Mouse (Mus musculus) limb, embryonic 11.5 days (tissue): ENCODE data around the gene Ap3d1. TPM values are rescaled to one million over a fixed set of nuclear protein-coding genes. Genes with fewer than 3 reads are reported as not detected.

Source experiments
- ATAC-seq: fragments of 200-750 bp; cut with Nextera tagmentation; 2 replicates; pipeline ENCODE4 v1.8.0; 2017; ENCODE audit warnings: low read depth; ENCODE audit not compliant: insufficient number of reproducible peaks, low FRiP score, low TSS enrichment
- DNase-seq: peaks from one replicate; pipeline ENCODE4 v3.0.0-alpha.2; 2015; ENCODE audit warnings: low spot score
- H3K27ac ChIP-seq: fragments of 300-500 bp; sonication (generic); replicated peaks from 2 replicates; pipeline ENCODE4 v1.5.1; 2014; ENCODE audit warnings: low read depth, mild to moderate bottlenecking, low read length
- H3K27me3 ChIP-seq: fragments of 300-500 bp; sonication (generic); 2 replicates; pipeline ENCODE4 v1.6.1; 2014; ENCODE audit warnings: mild to moderate bottlenecking, low read length, mixed read lengths; ENCODE audit not compliant: control insufficient read depth, insufficient read depth
- H3K36me3 ChIP-seq: fragments of 300-500 bp; sonication (generic); 2 replicates; pipeline ENCODE4 v1.6.1; 2014; ENCODE audit warnings: mild to moderate bottlenecking, low read length, moderate library complexity, mixed read lengths; ENCODE audit not compliant: control insufficient read depth, insufficient read depth
- H3K4me1 ChIP-seq: fragments of 300-500 bp; sonication (generic); 2 replicates; pipeline ENCODE4 v1.6.1; 2014; ENCODE audit warnings: low read length, mixed read lengths; ENCODE audit not compliant: control insufficient read depth, insufficient read depth
- H3K4me2 ChIP-seq: fragments of 300-500 bp; sonication (generic); 2 replicates; pipeline ENCODE4 v1.6.1; 2014; ENCODE audit warnings: low read depth, mild to moderate bottlenecking, moderate library complexity; ENCODE audit not compliant: severe bottlenecking
- H3K4me3 ChIP-seq: fragments of 300-500 bp; sonication (generic); 2 replicates; pipeline ENCODE4 v1.5.1; 2014; ENCODE audit warnings: low read depth, low read length
- H3K9ac ChIP-seq: fragments of 300-500 bp; sonication (generic); 2 replicates; pipeline ENCODE4 v1.6.1; 2014; ENCODE audit warnings: mild to moderate bottlenecking, low read length
- H3K9me3 ChIP-seq: fragments of 300-500 bp; sonication (generic); 2 replicates; pipeline ENCODE4 v1.6.1; 2016; ENCODE audit warnings: low read length; ENCODE audit not compliant: control insufficient read depth
- WGBS: fragments of 180-500 bp; shearing (Covaris S2); extraction: QIAGEN DNeasy Blood & Tissue Kit; methylation state at CpG from one replicate; pipeline ENCODE4 v1.1.7; 2014; 5-methylcytosine and 5-hydroxymethylcytosine counted together
- polyA plus RNA-seq: library from polyadenylated mRNA; unstranded; fragments of >200 nt; fragmentation: Nextera tagmentation; extraction: Ambion mirVana; gene quantifications from 2 replicates; pipeline ENCODE4 v1.2.1, GENCODE M21; 2014

The Ap3d1 gene
- polyA plus RNA-seq, 1 experiment from 2014 or later: 67.8 TPM

DNA sequence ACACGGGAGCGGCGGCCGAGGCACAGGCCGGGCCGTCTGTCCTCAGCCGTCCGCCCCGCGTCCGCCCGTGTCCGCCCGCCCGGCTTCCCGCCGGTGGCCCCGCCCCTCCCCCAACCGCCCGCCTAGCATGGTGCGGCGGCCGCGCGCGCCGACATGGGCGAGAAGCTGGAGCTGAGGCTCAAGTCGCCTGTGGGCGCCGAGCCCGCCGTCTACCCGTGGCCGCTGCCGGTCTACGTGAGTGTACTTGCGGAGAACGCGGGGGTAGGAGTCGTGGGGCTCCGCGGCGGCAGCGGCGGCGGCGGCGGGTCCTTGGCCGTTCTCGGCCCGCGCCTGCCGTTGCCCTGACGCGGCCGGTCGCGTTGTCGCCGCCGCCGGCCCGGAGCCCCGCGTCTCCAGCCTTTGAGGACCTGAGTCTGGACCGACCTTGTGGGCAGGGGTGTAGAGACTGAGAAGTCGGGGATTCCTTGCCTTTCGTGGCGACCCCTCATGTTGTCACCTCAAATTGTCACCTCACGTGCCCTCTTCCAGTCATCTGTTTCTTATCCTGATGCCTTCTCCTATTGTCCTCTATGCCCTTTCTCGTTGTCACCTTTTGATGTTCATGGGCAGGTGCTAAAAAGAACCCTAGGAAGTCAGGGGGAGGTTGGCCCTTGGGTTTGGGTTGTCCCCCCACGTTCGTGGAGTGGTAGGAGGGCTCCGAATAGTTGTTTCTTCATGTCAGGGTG is 13.4 kb upstream of the Ap3d1 start:
- Histone ChIP-seq H3K4me1 (peaks cover 28% of the 10 kb centered on the region), H3K27ac (peak overlapping the region; percentile 70; the same call in 1 of the 2 replicates), H3K36me3 (no peaks in the 10 kb centered on the region), H3K4me2 (peak overlapping the region; percentile 96), H3K9ac (peak overlapping the region; percentile 98), H3K27me3 (no peaks in the 10 kb centered on the region), H3K9me3 (no peaks in the 10 kb centered on the region), H3K4me3 (peak overlapping the region; percentile 97)
- 1% methylated on average over 49 of the region's 75 CpGs for WGBS
- DNase-seq (no peak), ATAC-seq (no peak)

DNA sequence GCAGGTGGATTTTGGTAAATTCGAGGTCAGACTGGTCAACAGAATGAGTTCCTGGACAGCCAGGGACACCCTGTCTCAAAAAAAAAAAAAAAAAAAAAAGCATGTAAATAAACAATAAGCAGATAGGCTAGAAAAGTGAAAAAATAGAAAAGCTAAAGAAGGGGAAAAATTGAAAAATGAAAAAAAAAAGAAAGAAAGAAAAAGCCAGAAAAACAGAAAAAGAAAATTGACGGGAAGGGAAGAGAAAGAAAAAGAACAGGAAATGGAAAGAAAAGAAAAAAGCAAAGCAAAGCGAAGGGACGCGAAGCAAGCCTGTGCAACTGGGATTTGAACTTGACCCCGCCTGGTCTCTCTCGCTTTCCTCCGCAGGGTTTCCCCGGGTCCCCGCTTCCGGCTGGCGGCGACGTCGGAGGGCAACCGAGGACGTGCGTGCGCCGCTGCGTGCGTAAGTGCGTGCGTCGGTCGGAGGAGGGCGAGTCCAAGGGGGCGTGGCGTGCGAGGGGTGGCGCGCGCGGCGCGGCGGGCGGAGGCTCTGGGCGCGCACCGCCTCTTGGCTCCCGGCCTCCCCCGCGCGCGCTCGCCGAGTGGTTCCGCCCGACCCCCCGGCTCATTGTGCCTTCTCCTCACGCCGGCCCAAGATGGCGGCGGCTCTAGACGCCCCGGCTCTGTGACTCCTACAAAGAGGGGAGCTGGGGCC is 12.7 kb upstream of the Ap3d1 start, which contains the start of gene Dot1l:
TSS of gene Dot1l (plus strand) at position 613 of the 697 bp plus-strand sequence.
- Histone ChIP-seq H3K27me3 (no peaks in the 10 kb centered on the region), H3K27ac (peak within 1 kb of the TSS; percentile 70; the same call in 1 of the 2 replicates), H3K9ac (peak within 1 kb of the TSS; percentile 98), H3K4me1 (peaks cover 28% of the 10 kb centered on the region), H3K4me2 (peak within 1 kb of the TSS; percentile 96), H3K9me3 (no peaks in the 10 kb centered on the region), H3K4me3 (peak within 1 kb of the TSS; percentile 97), H3K36me3 (no peaks in the 10 kb centered on the region)
- WGBS: 1% methylated on average over 55 of the region's 57 CpGs
- ATAC-seq: peak; percentile 81
- peak; percentile 99 for DNase-seq

DNA sequence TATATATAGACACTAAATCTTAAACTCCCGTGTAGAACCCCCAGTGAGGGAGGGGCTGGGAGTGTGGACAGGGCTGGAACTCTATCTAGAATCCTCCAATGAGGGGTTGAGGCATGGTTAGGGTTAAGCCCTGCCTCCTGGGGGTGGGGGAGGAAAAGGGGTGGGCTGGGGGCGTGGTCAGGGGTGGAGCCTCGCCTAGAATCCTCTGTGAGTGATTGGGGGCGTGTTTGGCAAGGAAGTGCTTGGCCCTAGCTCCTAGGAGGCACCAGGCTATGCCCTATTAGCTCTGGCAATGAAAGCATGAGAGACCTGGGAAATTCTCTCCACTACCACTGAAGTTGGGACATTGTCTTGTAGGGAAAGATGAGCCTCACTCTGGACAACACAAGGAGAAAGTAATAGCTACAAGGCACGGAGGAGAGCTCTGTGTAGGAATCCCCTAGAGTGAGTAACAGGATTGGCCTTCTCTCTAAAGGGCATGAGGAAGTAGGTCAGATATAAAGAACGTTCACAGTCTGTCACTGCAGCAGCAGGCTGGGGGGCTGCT is 10.1 kb upstream of the Ap3d1 start:
- H3K36me3 ChIP-seq: no peaks in the 10 kb centered on the region
- no peak overlapping the region for H3K27ac ChIP-seq
- H3K4me3 ChIP-seq: peak overlapping the region; percentile 12; the same call in 1 of the 2 replicates
- no peaks in the 10 kb centered on the region for H3K9me3 ChIP-seq
- H3K4me2 ChIP-seq: peak overlapping the region; percentile 35
- no peaks in the 10 kb centered on the region for H3K27me3 ChIP-seq
- H3K4me1 ChIP-seq: peaks cover 23% of the 10 kb centered on the region
- peak; percentile 79 for DNase-seq
- H3K9ac ChIP-seq: no peak overlapping the region
- peak; percentile 53 for ATAC-seq
- WGBS: 5% methylated on average over 6 of the region's 6 CpGs

DNA sequence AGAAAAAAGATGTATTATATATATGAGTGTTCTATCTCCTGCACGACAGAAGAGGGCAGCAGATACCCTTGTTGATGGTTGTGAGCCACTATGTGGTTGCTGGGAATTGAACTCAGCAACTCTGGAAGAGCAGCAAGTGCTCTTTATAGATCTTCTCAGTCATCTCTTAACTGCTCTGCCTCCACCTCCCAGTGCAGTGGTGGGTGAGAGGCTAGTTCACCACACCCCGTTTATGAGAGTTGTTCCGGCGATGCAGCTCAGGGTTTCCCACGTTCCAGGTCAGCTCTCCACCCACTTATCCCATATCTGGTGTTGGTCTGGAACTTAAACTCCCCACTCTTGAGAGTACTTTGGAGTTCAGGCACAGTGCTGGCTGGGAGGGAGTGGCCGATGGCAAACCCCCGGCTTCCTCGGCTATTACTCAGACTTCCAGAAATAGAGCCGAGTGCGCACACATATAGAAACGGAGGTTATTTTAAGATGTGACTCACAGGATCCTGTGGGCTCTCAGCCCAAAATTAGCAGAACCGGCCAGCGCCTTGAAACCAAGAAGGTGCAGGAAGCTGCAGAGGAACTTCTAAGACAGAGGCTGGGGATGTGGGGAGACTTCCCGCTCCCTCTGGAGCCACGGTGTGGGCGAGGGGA is 9.2 kb upstream of the Ap3d1 start:
- H3K27ac ChIP-seq: no peak overlapping the region
- no peaks in the 10 kb centered on the region for H3K9me3 ChIP-seq
- peak overlapping the region; percentile 35 for H3K4me2 ChIP-seq
- peaks cover 15% of the 10 kb centered on the region for H3K4me1 ChIP-seq
- no peak for ATAC-seq
- DNase-seq: peak; percentile 34
- H3K4me3 ChIP-seq: peak overlapping the region; percentile 12; the same call in 1 of the 2 replicates
- H3K27me3 ChIP-seq: no peaks in the 10 kb centered on the region
- H3K9ac ChIP-seq: no peak overlapping the region
- no peaks in the 10 kb centered on the region for H3K36me3 ChIP-seq
- 13% methylated on average over 16 of the region's 16 CpGs for WGBS

DNA sequence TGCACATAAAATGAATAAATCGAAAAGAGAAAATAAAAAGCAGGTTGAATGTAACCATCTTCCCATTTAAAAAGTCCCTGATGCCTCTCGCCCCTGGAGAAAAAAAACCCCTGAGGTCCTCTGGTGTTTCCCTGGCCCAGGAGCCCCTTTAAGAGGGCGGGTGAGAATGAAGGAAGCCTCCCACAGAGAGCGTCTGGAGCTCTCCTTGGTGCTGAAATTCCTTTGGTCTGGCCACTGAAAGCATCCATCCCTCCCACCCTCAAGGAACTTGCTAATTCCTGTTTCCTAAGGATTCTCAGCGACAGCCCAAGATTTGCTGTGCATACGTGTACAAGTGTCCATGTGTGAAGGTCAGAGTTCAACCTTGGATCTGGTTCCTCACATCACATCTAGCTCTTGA is 6.5 kb upstream of the Ap3d1 start:
- Histone ChIP-seq H3K27ac (no peak overlapping the region), H3K4me1 (peaks cover 9% of the 10 kb centered on the region), H3K36me3 (no peaks in the 10 kb centered on the region), H3K9ac (no peak overlapping the region), H3K27me3 (no peaks in the 10 kb centered on the region), H3K9me3 (no peaks in the 10 kb centered on the region), H3K4me2 (no peak overlapping the region), H3K4me3 (no peak overlapping the region)
- DNase-seq (peak; percentile 85), ATAC-seq (no peak)
- 7% methylated on average over 6 of the region's 6 CpGs for WGBS

DNA sequence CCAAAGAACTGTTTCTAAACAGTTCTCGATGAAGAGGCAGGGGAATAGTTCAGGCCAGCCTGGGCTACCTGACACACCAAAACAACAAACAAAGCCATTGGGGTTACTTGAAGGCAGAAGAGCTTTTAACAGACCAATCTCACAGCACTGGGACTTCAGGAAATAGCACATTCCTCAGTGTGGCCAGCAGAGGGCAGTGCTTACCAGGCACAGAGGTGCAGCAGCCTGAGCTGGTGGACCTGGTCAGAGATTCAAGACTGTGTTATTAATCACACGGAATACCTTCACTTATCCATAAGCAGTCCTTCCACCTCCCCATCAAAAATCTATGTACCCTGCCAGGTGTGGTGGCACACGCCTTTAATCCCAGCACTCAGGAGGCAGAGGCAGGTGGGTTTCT is 5.3 kb upstream of the Ap3d1 start:
- no peak for ATAC-seq
- 14% methylated on average over 3 of the region's 3 CpGs for WGBS
- no peak overlapping the region for H3K4me2 ChIP-seq

DNA sequence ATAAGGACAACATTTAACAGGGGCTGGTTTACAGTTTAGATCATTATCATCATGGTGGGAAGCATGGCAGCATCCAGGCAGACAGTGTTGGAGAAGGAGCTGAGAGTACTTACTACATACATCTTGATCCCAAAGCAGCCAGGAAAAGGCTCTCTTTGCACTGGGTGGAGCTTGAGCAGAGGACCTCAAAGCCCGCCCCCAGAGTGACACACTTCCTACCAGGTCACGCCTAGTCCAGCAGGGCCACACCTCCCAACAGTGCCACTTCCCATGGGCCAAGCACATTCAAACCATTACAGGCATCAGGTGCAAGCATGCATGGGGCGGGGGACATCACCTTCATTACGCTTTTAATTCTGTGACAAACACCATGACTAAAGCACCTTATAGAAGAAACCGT is 2.2 kb upstream of the Ap3d1 start:
- H3K36me3 ChIP-seq: no peaks in the 10 kb centered on the region
- H3K4me2 ChIP-seq: no peak overlapping the region
- whole genome bisulfite sequencing: 39% methylated on average over 5 of the region's 5 CpGs
- no peaks in the 10 kb centered on the region for H3K9me3 ChIP-seq
- no peak overlapping the region for H3K9ac ChIP-seq
- no peak overlapping the region for H3K27ac ChIP-seq
- H3K4me3 ChIP-seq: no peak overlapping the region
- H3K4me1 ChIP-seq: peaks cover 10% of the 10 kb centered on the region
- ATAC-seq (no peak), DNase-seq (peak; percentile 31)
- H3K27me3 ChIP-seq: no peaks in the 10 kb centered on the region

More for the DNA sequence above, 5.3 kb upstream of the Ap3d1 start:
- Histone ChIP-seq H3K9ac (no peak overlapping the region), H3K4me3 (no peak overlapping the region), H3K36me3 (no peaks in the 10 kb centered on the region), H3K27me3 (no peaks in the 10 kb centered on the region), H3K4me1 (peaks cover 8% of the 10 kb centered on the region), H3K9me3 (no peaks in the 10 kb centered on the region), H3K27ac (no peak overlapping the region)
- DNase-seq: peak; percentile 85

DNA sequence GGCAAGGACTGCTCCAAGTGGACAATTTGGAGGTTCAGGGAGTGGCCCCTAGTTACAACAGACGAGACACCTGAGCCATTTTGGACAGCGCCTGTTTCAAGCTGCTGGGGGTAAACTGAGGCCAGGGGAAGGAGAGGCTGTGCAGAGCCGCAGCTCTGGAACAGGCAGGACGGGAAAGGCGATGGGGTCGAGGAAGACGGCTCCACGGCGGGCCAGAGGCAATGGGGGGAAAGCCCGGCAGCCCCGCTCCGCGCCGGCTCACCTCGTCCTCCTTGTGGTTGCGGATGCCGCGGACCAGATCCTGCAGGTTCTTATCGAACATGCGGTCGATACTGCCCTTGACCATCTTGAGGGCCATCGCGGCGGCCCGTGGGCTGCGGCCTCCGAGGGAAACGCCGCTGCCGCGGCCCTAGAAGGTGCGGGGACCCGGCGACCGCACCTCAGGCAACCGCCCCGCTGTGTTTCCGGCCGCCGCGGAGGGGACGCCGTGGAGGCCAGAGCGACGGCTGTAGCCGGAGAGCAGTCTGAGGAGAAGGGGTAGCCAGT is 357 bp downstream of the Ap3d1 start:
- no peak; the same call in 1 of the 2 replicates for ATAC-seq
- Histone ChIP-seq H3K27ac (no peak overlapping the region), H3K36me3 (peaks cover 2% of the 10 kb centered on the region; the same call in 1 of the 2 replicates), H3K9ac (peak overlapping the region; percentile 91), H3K4me3 (peak overlapping the region; percentile 100), H3K4me1 (peaks cover 10% of the 10 kb centered on the region), H3K9me3 (no peaks in the 10 kb centered on the region), H3K4me2 (peak overlapping the region; percentile 92), H3K27me3 (no peaks in the 10 kb centered on the region)
- under 1% methylated on average over 46 of the region's 46 CpGs for WGBS
- DNase-seq: no peak
